Mouse (Mus musculus) thymus, adult 18-20 months (tissue): ENCODE results near the gene Prkce.

ENCODE experiments used
- DNase-seq, 2 experiments: peaks; one replicate each; pipeline ENCODE4 v3.0.0; 2022; ENCODE audit warnings: mixed read lengths in 2 of 2

The Prkce gene

GRCm38 (mm10) chr17:86345234-86346005, 177.8 kb downstream of the Prkce start:
- DNase-seq = no peak

- DNase-seq = no peak
Observed at GRCm38 (mm10) chr17:86350236-86350635, 182.7 kb downstream of the Prkce start.

- DNase-seq = no peak
Observed at GRCm38 (mm10) chr17:86350791-86351261, 183.2 kb downstream of the Prkce start.

- no peak for DNase-seq
Observed at GRCm38 (mm10) chr17:86351282-86351681, 183.7 kb downstream of the Prkce start.

GRCm38 (mm10) chr17:86352247-86353037, 184.9 kb downstream of the Prkce start:
- no peak for DNase-seq

GRCm38 (mm10) chr17:86353679-86354078, 186.1 kb downstream of the Prkce start:
- peak in 1 of 2 experiments; percentile 41 for DNase-seq

- DNase-seq = no peak
Observed at GRCm38 (mm10) chr17:86354101-86354500, 186.5 kb downstream of the Prkce start.

- DNase-seq = no peak
Observed at GRCm38 (mm10) chr17:86354896-86355295, 187.3 kb downstream of the Prkce start.

- no peak for DNase-seq
Observed at GRCm38 (mm10) chr17:86355318-86355717, 187.7 kb downstream of the Prkce start.

- DNase-seq = no peak
Observed at GRCm38 (mm10) chr17:86355772-86356451, 188.3 kb downstream of the Prkce start.

- no peak for DNase-seq
Observed at GRCm38 (mm10) chr17:86358388-86358787, 190.8 kb downstream of the Prkce start.

GRCm38 (mm10) chr17:86358847-86359246, 191.3 kb downstream of the Prkce start:
- no peak for DNase-seq

- no peak for DNase-seq
Observed at GRCm38 (mm10) chr17:86360849-86361248, 193.3 kb downstream of the Prkce start.

GRCm38 (mm10) chr17:86363356-86363755, 195.8 kb downstream of the Prkce start:
- DNase-seq = no peak

- no peak for DNase-seq
Observed at GRCm38 (mm10) chr17:86364349-86365075, 196.9 kb downstream of the Prkce start.

- DNase-seq = no peak
Observed at GRCm38 (mm10) chr17:86366919-86367318, 199.3 kb downstream of the Prkce start.

GRCm38 (mm10) chr17:86367676-86368075, 200.1 kb downstream of the Prkce start:
- no peak for DNase-seq

GRCm38 (mm10) chr17:86370106-86370742, 202.6 kb downstream of the Prkce start:
- DNase-seq = no peak

- no peak for DNase-seq
Observed at GRCm38 (mm10) chr17:86371101-86371561, 203.5 kb downstream of the Prkce start.

- no peak for DNase-seq
Observed at GRCm38 (mm10) chr17:86376389-86376788, 208.8 kb downstream of the Prkce start.

- no peak for DNase-seq
Observed at GRCm38 (mm10) chr17:86377863-86378262, 210.3 kb downstream of the Prkce start.

- DNase-seq = peak in 1 of 2 experiments; percentile 7
Observed at GRCm38 (mm10) chr17:86378611-86379010, 211.0 kb downstream of the Prkce start.
